Mouse (Mus musculus): ENCODE results near the gene Pld6. TPM values are rescaled to one million over a fixed set of nuclear protein-coding genes. Genes with fewer than 3 reads are reported as not detected.
A peak's percentile ranks its signal among the peaks of the same experiment; 100 is the strongest.

Pld6 gene
- polyA plus RNA-seq, 1 experiment, result 0.02 TPM

- Histone ChIP-seq H3K79me2 (ENCODE audit: control insufficient read depth, insufficient read depth) (no peaks in the 10 kb centered on the region), H3K27me3 (ENCODE audit: control insufficient read depth, insufficient read depth, insufficient read length) (no peaks in the 10 kb centered on the region), H3K36me3 (ENCODE audit: control insufficient read depth, insufficient read depth) (peaks cover 52% of the 10 kb centered on the region), H3ac (ENCODE audit: control insufficient read depth, insufficient read length) (no peak overlapping the region), H3K4me2 (ENCODE audit: low read depth) (no peak overlapping the region), H3K4me3 (no peak overlapping the region)
- TF ChIP-seq MAX (IDR thresholded peaks at IDR 0.05; ENCODE audit: low read depth) (no peak), POLR2A (IDR thresholded peaks at IDR 0.05; ENCODE audit: insufficient read length, low read depth) (no peak), TCF12 (IDR thresholded peaks at IDR 0.05; ENCODE audit: insufficient read depth, poor library complexity, severe bottlenecking) (no peak), MYOD1 (IDR thresholded peaks at IDR 0.05; ENCODE audit: control insufficient read depth in 1 of 3, insufficient read length in 2 of 3, low read depth in 2 of 3) (no peak), POLR2AphosphoS2 (IDR thresholded peaks at IDR 0.05; ENCODE audit: insufficient read length, low read depth) (no peak), TCF3 (IDR thresholded peaks at IDR 0.05; ENCODE audit: insufficient read length, low read depth) (no peak), MYOG (IDR thresholded peaks at IDR 0.05; ENCODE audit: control insufficient read depth in 1 of 3, insufficient read depth in 1 of 3, insufficient read length in 2 of 3, low read depth in 2 of 3) (no peak), E2F4 (IDR thresholded peaks at IDR 0.05; ENCODE audit: insufficient read depth) (no peak), CEBPB (IDR thresholded peaks at IDR 0.05; ENCODE audit: insufficient read depth, poor library complexity, severe bottlenecking) (no peak), USF1 (IDR thresholded peaks at IDR 0.05; ENCODE audit: low read depth) (no peak), REST (IDR thresholded peaks at IDR 0.05; ENCODE audit: insufficient read depth, insufficient read length) (no peak), SRF (IDR thresholded peaks at IDR 0.05; ENCODE audit: control insufficient read depth, insufficient read length, low read depth) (no peak)
Observed at GRCm38 (mm10) chr11:59745851-59746250, 41.6 kb downstream of the Pld6 start.

GRCm38 (mm10) chr11:59744374-59744773 is 43.1 kb downstream of the Pld6 start:
- TF ChIP-seq POLR2A (IDR thresholded peaks at IDR 0.05; ENCODE audit: insufficient read length, low read depth) (no peak), CEBPB (IDR thresholded peaks at IDR 0.05; ENCODE audit: insufficient read depth, poor library complexity, severe bottlenecking) (no peak), TCF12 (IDR thresholded peaks at IDR 0.05; ENCODE audit: insufficient read depth, poor library complexity, severe bottlenecking) (no peak), SRF (IDR thresholded peaks at IDR 0.05; ENCODE audit: control insufficient read depth, insufficient read length, low read depth) (no peak), POLR2AphosphoS2 (IDR thresholded peaks at IDR 0.05; ENCODE audit: insufficient read length, low read depth) (peak; percentile 56), TCF3 (IDR thresholded peaks at IDR 0.05; ENCODE audit: insufficient read length, low read depth) (no peak)
- Histone ChIP-seq H3K4me3 (no peak overlapping the region), H3K4me2 (ENCODE audit: low read depth) (no peak overlapping the region)

GRCm38 (mm10) chr11:59743712-59744111 is 43.7 kb downstream of the Pld6 start:
- no peak overlapping the region for H3ac ChIP-seq (ENCODE audit: control insufficient read depth, insufficient read length)
- H3K27me3 ChIP-seq (ENCODE audit: control insufficient read depth, insufficient read depth, insufficient read length), result no peaks in the 10 kb centered on the region
- no peak overlapping the region for H3K4me2 ChIP-seq (ENCODE audit: low read depth)
- H3K79me2 ChIP-seq (ENCODE audit: control insufficient read depth, insufficient read depth), result no peaks in the 10 kb centered on the region
- peaks cover 43% of the 10 kb centered on the region for H3K36me3 ChIP-seq (ENCODE audit: control insufficient read depth, insufficient read depth)
- H3K4me3 ChIP-seq, result no peak overlapping the region
- TF ChIP-seq POLR2A (IDR thresholded peaks at IDR 0.05; ENCODE audit: insufficient read length, low read depth) (no peak), TCF12 (IDR thresholded peaks at IDR 0.05; ENCODE audit: insufficient read depth, poor library complexity, severe bottlenecking) (no peak), SRF (IDR thresholded peaks at IDR 0.05; ENCODE audit: control insufficient read depth, insufficient read length, low read depth) (no peak), MYOD1 (IDR thresholded peaks at IDR 0.05; ENCODE audit: control insufficient read depth in 1 of 3, insufficient read length in 2 of 3, low read depth in 2 of 3) (no peak), REST (IDR thresholded peaks at IDR 0.05; ENCODE audit: insufficient read depth, insufficient read length) (no peak), MYOG (IDR thresholded peaks at IDR 0.05; ENCODE audit: control insufficient read depth in 1 of 3, insufficient read depth in 1 of 3, insufficient read length in 2 of 3, low read depth in 2 of 3) (no peak), USF1 (IDR thresholded peaks at IDR 0.05; ENCODE audit: low read depth) (no peak), E2F4 (IDR thresholded peaks at IDR 0.05; ENCODE audit: insufficient read depth) (no peak), POLR2AphosphoS2 (IDR thresholded peaks at IDR 0.05; ENCODE audit: insufficient read length, low read depth) (no peak), CEBPB (IDR thresholded peaks at IDR 0.05; ENCODE audit: insufficient read depth, poor library complexity, severe bottlenecking) (no peak), MAX (IDR thresholded peaks at IDR 0.05; ENCODE audit: low read depth) (no peak), TCF3 (IDR thresholded peaks at IDR 0.05; ENCODE audit: insufficient read length, low read depth) (no peak)

More at GRCm38 (mm10) chr11:59744374-59744773, 43.1 kb downstream of the Pld6 start:
- Histone ChIP-seq H3K27me3 (ENCODE audit: control insufficient read depth, insufficient read depth, insufficient read length) (no peaks in the 10 kb centered on the region), H3K79me2 (ENCODE audit: control insufficient read depth, insufficient read depth) (no peaks in the 10 kb centered on the region), H3ac (ENCODE audit: control insufficient read depth, insufficient read length) (no peak overlapping the region), H3K36me3 (ENCODE audit: control insufficient read depth, insufficient read depth) (peaks cover 46% of the 10 kb centered on the region)

GRCm38 (mm10) chr11:59743307-59743706 is 44.1 kb downstream of the Pld6 start:
- TF ChIP-seq POLR2AphosphoS2 (IDR thresholded peaks at IDR 0.05; ENCODE audit: insufficient read length, low read depth), result no peak
- TF ChIP-seq CEBPB (IDR thresholded peaks at IDR 0.05; ENCODE audit: insufficient read depth, poor library complexity, severe bottlenecking), result no peak
- no peak for TF ChIP-seq USF1 (IDR thresholded peaks at IDR 0.05; ENCODE audit: low read depth)
- no peak for TF ChIP-seq POLR2A (IDR thresholded peaks at IDR 0.05; ENCODE audit: insufficient read length, low read depth)
- TF ChIP-seq REST (IDR thresholded peaks at IDR 0.05; ENCODE audit: insufficient read depth, insufficient read length), result no peak
- no peak for TF ChIP-seq SRF (IDR thresholded peaks at IDR 0.05; ENCODE audit: control insufficient read depth, insufficient read length, low read depth)
- no peak for TF ChIP-seq E2F4 (IDR thresholded peaks at IDR 0.05; ENCODE audit: insufficient read depth)
- no peak for TF ChIP-seq MYOD1 (IDR thresholded peaks at IDR 0.05; ENCODE audit: control insufficient read depth in 1 of 3, insufficient read length in 2 of 3, low read depth in 2 of 3)
- TF ChIP-seq TCF12 (IDR thresholded peaks at IDR 0.05; ENCODE audit: insufficient read depth, poor library complexity, severe bottlenecking), result no peak
- TF ChIP-seq MYOG (IDR thresholded peaks at IDR 0.05; ENCODE audit: control insufficient read depth in 1 of 3, insufficient read depth in 1 of 3, insufficient read length in 2 of 3, low read depth in 2 of 3), result no peak
- TF ChIP-seq MAX (IDR thresholded peaks at IDR 0.05; ENCODE audit: low read depth), result no peak
- TF ChIP-seq TCF3 (IDR thresholded peaks at IDR 0.05; ENCODE audit: insufficient read length, low read depth), result no peak
- Histone ChIP-seq H3ac (ENCODE audit: control insufficient read depth, insufficient read length) (no peak overlapping the region), H3K4me2 (ENCODE audit: low read depth) (no peak overlapping the region), H3K4me3 (no peak overlapping the region), H3K36me3 (ENCODE audit: control insufficient read depth, insufficient read depth) (peaks cover 39% of the 10 kb centered on the region), H3K79me2 (ENCODE audit: control insufficient read depth, insufficient read depth) (no peaks in the 10 kb centered on the region), H3K27me3 (ENCODE audit: control insufficient read depth, insufficient read depth, insufficient read length) (no peaks in the 10 kb centered on the region)
